Mouse (Mus musculus) kidney, postnatal 14 days (tissue): ENCODE measurements around the gene Irgm1.
"Not testable (repeated sequence)": the region's sequence is repeated elsewhere in the genome, so short reads cannot be mapped to it uniquely, and the experiment has no call there.

Experiments used
- DNase-seq: peaks from one replicate; pipeline ENCODE4 v3.0.0; 2022; ENCODE audit warnings: mixed read lengths

Irgm1 gene

DNA sequence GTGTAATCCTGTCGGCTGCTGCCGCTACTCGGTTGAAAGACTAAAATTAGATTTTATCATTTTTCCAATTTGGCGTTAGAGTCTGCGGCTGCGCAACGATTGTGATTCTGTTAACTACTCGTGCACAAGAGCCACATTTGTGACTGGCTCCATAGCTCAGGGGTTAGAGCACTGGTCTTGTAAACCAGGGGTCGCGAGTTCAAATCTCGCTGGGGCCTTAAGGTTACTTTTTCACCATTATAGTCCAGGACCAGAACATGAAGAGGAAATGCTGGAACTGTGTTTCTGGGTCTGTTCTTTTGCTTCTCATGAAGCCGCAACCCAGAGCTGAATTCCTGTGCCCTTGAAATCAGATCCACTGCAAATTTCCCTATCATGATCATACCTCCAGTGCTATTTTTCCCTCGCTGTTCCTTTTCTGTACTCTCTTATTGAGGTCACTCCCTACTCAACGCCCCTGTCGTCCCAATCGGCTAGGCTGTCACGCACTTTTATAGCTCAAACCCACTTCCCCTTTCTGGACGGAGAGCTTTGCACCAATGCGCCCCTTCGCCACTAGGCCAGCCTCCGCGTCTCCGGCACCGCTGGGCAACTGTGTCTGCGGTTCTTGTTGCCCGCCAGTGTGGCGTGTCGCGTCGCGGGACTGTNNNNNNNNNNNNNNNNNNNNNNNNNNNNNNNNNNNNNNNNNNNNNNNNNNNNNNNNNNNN is 17.9 kb downstream of the Irgm1 start:
- peak; percentile 90 for DNase-seq

DNA sequence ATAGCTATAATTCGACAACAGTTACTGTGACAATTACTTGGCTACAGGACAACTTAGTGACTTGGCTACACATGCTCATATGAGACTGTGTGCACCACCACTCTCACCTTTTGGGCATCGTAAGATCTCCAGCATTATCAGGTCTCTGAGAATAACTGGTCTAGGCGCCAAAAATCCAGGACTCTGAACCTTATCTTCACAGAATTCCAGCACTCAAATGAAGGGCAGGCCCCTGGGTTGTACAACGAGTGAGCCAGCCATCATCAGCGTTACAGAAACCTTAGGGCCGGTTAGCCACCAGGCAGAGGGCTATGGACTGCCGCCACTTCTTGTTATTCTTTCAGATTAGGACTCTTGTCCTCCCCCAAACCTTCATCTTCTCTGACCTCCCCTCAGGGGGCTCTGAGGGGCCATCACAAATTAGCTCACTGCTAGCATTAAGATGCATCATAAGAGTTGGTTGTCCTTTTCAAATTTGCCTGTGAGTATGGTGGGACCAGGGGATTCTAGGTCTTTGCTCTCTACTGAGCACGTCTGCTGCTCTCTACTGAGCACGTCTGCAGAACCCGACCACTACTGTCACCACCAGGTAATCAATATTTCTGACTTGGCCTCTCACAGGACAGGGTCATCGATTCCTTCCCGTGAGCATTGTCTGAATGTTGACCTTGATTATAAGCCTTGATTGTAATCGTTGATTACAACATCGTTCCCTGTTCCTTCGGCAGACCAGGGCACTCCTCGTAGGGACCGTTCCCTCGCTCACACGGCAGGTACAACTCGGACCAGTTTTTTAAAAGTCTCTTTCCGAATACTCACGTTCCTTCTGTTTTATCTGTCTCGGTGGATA is 18.6 kb downstream of the Irgm1 start:
- no peak for DNase-seq

DNA sequence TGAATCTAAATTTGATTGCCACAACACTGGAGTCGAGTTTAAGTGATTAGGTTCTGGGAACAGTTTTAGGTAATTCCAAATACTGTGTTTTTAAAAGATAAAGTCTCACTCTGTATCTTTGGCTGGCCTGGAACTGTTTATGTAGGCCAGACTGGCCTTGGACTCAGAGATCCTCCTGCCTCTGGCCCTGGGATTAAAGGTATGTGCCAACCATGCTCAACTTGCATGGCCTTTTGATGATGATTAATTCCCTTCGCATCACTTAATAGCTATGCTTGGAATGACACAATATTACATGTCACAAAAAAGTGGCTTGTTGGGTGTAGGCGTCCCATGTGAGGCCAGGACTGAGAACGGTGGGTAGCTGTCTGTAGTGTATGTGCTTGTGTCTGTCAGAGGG is 19.3 kb downstream of the Irgm1 start:
- no peak for DNase-seq

DNA sequence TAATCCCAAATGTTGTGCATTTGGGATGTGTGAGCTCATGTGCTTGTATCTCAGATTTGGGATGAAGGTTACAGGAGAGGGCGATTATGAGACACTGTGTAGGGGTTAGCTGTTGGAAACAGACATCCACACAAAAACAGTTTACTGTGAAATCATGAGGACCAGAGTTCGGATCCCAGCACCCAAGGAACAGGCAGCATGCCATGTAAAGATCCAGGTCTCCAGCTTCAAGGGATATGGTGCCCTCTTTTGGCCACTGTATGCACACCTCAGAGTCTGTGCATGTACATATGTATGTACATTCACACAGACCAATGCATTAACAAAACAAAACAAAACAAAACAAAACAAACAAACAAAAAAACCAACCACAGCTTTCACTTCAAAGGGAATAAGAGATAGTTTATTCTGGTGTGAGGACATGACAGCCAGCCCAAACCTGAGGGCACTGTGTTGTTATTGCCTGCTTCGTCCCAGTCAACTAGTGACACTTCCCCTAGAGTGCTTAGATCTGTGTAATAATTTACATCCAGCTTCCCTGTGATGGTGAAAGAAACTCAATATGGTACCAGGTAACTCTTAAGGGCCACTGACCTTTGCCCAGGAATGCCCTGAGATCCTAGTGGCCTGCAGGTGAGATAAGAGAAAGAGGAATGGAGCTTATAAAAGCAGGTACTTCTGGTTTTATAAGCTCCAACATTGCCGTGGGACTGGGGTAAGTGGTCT is 20.1 kb downstream of the Irgm1 start:
- no peak for DNase-seq

DNA sequence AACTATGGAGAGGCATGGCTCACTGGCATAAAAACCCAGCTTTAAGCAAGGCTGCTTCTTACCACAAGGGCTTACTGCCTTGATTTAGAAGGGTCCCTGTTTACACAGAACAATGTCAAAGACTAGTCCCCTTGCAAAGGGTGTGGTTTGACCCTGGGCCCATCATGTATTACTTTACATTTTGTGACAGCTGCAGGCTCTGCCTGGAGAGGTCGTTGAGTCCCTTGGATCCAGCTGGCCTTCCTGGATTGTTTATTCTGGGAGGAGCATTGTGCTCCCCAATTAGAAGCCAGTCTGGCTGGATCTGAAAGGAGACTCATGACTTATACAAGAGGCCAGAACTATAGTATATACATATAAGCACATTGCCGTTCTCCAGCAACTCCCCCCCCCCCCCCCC is 21.2 kb downstream of the Irgm1 start:
- no peak for DNase-seq

DNA sequence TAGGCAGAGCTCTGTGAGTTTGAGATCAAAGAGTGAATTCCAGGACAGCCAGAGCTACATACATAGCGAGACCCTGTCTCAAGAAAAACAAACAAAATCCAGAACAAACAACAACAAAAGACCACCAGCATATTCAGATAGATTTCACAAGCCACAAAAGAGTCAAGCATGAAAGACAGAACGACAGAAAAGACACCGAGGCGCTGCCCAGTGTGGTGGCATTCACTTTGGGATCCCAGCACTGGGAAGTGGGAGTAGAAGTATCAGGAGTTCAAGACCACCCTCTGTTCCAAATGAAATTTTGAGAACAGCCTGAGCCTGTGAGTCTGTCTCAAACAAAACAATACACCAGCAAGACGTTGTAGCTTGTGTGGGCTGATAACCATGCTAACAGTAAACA is 24.6 kb downstream of the Irgm1 start:
- no peak for DNase-seq

DNA sequence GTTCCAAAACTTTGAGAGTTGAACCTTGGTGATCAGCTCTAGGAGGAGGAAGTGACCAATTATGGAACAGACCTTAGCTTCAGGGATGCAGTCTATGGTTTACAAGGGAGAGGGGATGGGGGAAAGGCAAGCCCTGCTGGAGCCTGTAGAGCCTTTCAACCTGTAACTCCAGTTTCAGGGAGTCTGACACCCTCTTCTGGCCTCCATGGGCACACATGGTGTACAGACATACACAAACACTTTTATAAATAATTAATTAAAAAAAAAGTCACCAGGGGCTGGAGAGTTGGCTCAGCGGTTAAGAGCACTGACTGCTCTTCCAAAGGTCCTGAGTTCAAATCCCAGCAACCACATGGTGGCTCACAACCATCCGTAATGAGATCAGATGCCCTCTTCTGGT is 25.1 kb downstream of the Irgm1 start:
- DNase-seq = not testable (repeated sequence)

DNA sequence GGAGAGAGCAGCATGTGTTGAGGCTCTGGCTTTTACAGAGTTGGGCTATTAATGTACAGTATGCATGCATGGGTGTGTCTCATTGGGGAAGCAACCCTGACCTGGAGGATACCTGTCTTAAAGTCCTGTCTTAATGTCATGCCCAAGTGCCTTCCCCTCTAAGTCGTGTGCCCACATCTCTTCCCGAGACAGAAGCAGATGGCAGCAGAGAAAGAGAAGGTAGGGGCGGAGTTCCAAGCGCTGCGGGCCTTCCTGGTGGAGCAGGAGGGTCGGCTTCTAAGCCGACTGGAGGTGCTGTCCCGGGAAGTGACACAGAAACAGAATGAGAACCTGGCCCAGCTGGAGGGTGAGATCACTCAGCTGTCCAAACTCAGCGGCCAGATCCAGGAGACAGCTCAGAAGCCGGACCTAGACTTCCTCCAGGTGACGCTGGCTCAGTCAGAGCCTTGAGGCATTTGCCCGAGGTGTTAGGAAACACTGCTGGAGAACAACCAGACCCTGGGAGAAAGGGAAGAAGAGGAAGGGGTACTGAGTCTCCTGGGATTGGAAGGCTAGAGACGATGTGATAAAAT is 26.2 kb downstream of the Irgm1 start:
- no peak for DNase-seq

DNA sequence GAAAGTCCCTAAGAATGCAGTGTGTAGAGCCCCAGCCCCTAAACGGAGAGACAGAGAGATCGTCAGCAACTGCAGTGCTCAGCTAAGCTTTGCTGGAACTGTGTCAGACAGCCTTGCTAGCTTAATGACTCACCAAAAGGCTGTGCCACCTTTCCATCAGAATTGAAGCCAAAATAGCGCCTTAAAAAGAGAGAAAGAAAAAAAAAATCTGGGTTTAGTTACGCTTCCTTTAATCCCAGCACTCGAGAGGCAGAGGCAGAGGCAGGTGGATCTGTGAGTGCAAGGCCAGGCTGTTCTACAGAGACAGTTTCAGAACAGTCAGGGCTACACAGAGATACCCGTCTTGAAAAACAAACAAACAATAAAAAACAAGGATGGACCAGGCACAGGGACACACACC is 27.2 kb downstream of the Irgm1 start:
- no peak for DNase-seq

DNA sequence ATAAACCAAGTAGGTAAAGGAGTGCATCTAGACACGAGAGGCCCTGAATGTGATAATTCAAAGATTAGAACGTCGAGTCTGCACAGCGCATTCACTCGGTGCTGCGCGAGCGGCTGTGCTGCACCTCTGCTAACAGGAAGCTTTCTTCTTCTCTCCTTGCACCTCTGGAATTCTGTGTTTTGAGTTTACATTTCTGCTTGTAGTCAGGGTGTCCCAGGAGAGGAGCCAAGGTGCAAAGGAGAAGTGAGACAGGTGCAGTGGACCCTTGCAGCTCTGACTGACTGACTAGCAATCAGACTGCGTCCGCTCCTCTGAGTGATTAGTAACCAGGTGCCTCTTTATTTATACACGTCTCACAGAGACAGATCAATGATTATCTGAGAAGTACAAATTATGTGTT is 28.3 kb downstream of the Irgm1 start:
- peak; percentile 74 for DNase-seq

DNA sequence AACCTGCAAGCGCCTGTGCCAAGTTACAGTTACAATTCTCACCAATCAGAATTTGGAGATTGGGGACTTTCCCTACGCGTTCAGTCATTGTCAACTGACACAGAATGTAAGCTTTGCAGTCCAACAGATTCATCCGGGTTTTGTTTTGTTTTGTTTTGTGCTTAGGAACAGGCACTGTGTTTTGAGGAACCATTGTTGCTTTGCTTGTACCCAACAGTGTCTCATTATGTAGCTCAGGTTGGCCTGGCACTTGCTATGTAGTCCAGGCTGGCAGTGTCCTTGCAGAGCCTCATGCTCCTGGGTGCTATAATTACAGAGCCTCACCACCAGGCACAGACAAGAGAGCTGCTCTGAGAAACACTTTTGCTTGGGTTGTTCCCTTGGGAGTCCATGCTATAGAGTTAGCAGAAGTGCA is 29.1 kb downstream of the Irgm1 start:
- DNase-seq = no peak

DNA sequence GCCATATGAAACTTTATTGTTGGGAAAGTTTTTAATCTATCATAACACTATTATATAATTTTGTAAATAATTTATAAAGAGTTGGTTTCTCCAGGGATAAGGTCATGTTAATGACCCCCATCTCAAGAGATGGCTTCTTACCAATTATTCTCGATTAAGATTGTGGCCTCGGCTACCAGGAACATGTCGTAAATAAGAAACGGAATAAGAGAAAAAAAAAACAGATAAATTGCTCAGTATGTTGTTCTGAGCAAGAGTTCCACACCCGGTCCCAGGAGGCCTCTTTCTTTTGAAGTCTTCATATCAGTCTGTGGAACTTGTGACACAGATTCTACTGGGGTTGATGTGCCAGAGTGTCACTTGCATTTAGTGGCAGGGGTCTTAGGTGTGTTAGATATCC is 30.3 kb downstream of the Irgm1 start:
- DNase-seq = no peak

DNA sequence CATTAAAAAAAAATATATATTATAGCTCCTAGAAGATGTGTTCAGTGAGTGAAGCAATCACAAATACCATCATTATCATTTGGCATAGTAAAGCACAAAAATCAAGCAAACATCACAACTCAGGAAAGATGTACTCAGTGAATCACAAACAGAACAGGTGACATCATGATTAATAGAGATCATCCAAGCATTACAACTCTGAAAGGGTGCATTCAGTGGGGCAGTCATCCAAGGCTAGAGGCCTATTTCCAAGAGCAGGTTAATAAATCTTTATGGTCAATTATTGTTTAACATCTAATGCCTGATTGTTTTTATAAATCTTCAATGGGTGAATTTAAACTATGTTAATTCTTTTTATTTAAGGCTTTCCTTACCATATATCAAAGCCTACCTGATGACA is 30.7 kb downstream of the Irgm1 start:
- peak; percentile 63 for DNase-seq

DNA sequence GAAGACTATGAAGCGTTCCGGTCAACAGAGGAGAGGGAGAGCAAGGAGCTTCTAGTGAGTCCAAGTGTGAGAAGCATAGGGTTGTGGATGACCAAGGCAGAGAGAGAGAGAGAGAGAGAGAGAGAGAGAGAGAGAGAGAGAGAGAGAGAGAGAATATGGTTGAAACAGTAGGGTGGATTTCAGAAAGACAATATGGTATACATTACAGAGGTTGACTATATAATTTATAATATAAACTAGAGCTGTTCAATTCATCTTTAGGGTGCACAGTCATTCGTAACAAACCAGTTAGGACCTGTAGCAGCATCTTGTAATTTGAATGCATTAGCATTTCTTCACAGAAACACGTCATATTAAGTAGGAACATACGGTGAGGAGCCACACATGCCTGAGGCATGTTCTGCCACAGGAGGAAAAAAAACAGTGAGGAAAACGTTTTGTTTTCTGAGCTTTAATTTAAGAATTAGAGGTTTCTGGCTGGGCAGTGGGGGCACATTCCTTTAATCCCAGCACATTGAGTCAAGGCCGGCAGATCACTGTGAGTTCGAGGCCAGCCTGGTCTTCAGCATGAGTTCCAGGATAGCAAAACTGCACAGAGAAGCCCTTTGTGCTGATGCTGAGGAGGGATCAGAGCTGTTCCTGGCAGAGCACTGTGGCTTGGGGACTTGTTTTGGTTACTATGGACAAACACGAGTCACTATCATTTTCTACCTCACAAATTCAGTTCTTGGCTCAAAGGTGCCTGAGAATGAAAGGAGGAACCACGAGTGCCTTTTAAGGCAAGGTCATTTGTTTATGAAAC is 32.4 kb downstream of the Irgm1 start:
- DNase-seq = no peak

DNA sequence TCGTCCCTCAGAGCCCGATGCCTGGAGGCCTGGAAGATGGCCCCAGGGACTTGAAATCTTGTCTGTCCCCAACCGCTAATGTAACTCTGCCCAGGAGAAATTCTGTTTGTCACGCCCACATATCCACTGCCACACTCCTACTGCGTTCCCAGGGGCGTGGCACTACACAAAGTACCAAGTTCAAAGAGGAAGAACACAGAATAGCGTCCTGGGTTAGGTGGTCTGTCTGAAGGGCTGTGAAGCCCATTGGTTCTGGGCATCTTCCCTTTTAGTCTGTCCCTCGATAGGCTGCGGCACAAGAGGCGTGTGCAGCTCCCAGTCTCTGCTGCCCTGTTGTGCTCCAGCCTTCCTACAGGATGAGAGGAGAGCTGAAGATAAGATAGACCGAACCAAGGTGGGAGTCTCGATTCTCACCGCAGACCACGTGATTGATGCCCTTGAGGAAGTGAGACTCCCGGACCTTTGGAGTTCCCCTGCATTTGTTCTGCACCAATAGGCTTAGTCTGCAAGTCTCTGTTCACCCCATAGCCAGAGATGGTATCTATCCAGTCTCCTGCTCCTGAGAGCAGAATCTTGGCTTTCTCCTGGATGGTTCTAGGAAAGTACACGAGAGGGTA is 33.2 kb downstream of the Irgm1 start:
- DNase-seq = peak; percentile 67

DNA sequence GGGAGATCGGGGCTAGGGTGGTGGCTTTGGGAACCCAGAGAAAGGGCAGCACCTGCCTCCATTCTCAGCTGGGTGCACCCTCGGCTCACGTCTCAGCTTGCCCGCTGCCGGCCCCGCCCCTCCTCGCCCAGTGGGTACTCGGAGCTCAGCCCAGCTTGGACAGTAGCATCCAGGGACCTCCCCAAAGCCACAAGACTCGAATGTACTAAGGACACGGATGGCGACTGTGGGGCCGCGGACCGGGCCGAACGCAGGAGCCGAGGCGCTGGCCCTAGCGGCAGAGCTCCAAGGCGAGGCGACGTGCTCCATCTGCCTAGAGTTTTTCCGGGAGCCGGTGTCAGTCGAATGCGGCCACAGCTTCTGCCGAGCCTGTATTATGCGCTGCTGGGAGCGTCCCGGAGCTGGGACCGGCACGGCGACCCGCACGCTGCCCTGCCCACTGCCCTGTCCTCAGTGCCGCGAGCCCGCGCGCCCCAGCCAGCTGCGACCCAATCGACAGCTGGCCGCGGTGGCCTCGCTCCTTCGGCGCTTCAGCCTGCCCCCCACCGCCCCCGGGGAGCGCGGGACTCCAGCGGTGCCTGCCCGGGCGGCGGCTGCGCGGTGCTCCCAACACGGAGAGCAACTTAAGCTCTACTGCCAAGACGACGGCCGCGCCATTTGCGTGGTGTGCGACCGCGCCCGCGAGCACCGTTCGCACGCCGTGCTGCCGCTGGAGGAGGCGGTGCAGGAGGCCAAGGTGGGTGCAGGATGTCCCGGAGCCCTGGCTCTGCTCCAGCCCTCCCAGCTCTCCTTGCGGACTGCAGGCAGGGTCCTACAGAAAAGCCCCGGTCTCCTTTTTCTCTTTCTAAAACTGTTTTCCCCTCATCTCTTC is 33.9 kb downstream of the Irgm1 start:
- DNase-seq = peak; percentile 83

DNA sequence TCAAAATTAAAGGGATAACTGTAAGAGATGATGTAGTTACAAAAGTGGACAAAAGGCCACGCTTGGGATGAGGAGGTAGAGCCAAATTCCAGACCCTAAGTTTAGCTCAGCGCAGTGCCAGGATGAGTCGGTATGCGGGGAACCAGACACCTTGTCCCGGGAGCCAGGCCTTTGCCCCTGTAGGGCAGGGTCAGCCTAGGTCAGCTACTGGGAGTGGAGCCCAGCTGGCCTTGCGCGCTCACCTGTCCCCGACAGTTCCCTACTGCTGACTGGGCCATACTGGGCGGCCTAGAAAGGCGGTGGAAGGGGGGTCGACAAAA is 34.5 kb downstream of the Irgm1 start:
- DNase-seq = peak; percentile 74

DNA sequence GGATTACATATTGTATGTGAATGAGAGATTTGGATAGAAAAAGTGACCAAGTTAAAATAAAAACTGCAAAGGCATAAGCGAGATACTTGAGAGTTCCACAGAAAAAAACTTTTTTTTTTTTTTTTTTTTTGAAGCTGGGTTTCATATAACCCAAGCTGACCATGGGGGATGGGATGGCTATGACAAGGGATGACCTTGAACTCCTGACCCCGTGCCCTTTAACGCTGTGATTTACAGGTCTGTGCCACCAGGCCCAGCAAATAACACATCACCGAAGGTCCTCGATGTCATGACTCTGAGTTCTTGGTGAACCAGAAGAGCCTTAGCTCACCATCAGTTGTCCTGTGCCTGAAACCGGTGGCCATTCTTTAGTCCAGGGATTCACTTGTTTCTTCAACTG is 35.6 kb downstream of the Irgm1 start:
- no peak for DNase-seq

DNA sequence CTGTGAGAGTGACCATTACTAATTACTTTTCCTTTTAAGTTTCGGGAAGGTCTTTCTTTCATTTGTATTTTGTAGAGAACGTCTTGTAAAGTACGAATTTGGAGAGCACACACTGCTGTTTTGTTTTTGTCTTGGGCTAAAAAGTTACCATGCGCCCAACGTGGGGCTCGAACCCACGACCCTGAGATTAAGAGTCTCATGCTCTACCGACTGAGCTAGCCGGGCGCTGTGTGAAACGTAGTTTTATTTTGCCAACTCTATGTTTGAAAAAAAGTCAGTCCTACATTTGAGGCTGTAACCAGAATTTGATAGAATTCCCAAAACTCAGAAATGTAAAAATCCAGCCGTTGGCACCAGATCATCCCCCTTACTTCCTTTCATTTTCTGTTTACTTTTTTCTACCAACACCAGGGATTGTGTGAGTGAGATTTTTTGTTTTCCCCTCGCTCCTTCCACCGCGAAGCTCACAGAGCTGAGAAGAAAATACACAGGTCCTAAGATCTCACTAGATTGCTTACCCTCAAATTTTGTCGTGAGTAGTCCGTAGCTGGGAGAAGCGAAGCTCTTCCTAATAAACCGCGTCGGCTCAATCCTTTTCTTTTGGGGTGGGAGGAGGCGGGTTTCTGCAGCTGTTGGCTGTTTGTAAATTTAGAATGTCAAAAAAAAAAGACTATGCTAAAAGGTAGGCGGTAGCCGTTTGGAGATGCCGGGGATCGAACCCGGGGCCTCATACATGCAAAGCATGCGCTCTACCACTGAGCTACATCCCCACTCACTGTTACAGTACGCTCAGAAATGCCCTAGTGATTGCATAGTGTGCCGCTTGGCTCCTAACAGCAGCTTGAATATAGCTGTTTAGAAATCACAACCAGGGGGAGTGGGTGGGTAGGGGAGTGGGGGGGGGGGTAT is 37.5 kb downstream of the Irgm1 start:
- peak; percentile 92 for DNase-seq
